Mouse (Mus musculus) liver, adult 2 months (tissue): ENCODE measurements around the gene Kif1a. TPM values are rescaled to one million over a fixed set of nuclear protein-coding genes. Genes with fewer than 3 reads are reported as not detected.

Experiments
- DNase-seq: peaks from one replicate; pipeline ENCODE4 v3.0.0-alpha.2; 2011; ENCODE audit warnings: low read depth, low spot score; ENCODE audit errors: extremely low read depth
- H3K27ac ChIP-seq: fragments of 200-500 bp; replicated peaks from 2 replicates; pipeline ENCODE4 v1.5.1; 2012; ENCODE audit warnings: low read depth, mild to moderate bottlenecking, control low read depth, inconsistent platforms, low read length; ENCODE audit not compliant: insufficient read depth
- H3K27me3 ChIP-seq: fragments of 200-500 bp; 2 replicates; pipeline ENCODE4 v1.6.1; 2012; ENCODE audit warnings: mild to moderate bottlenecking, moderate library complexity, low read length, inconsistent platforms; ENCODE audit not compliant: control insufficient read depth, insufficient read depth
- H3K36me3 ChIP-seq: fragments of 200-500 bp; 2 replicates; pipeline ENCODE4 v1.6.1; 2012; ENCODE audit warnings: low read length, inconsistent platforms; ENCODE audit not compliant: control insufficient read depth, insufficient read depth
- H3K4me1 ChIP-seq: fragments of 200-500 bp; 2 replicates; pipeline ENCODE4 v1.6.1; 2011; ENCODE audit warnings: low read length; ENCODE audit not compliant: control insufficient read depth, insufficient read depth
- H3K4me3 ChIP-seq: fragments of 200-500 bp; 2 replicates; pipeline ENCODE4 v1.5.1; 2011; ENCODE audit warnings: low read depth, mild to moderate bottlenecking, control low read depth, low read length, moderate library complexity; ENCODE audit not compliant: insufficient read depth
- H3K79me2 ChIP-seq: fragments of 200-500 bp; 2 replicates; pipeline ENCODE4 v1.6.1; 2012; ENCODE audit warnings: inconsistent platforms, mild to moderate bottlenecking, low read length, moderate library complexity; ENCODE audit not compliant: control insufficient read depth, insufficient read depth
- H3K9ac ChIP-seq: fragments of 200-500 bp; 2 replicates; pipeline ENCODE4 v1.6.1; 2012; ENCODE audit warnings: low read depth, mild to moderate bottlenecking, control low read depth, inconsistent platforms, low read length
- CTCF ChIP-seq: fragments of 200-500 bp; IDR thresholded peaks from 2 replicates; pipeline ENCODE4 v1.5.1; 2011; ENCODE audit warnings: low read depth, low read length, control low read depth
- POLR2A ChIP-seq: fragments of 200-500 bp; IDR thresholded peaks from 2 replicates; pipeline ENCODE4 v1.6.1; 2011; ENCODE audit warnings: low read length, control low read depth; ENCODE audit not compliant: insufficient read depth; ENCODE audit errors: extremely low read depth
- WGBS: fragments of 180-500 bp; shearing (Covaris S2); methylation state at CpG from one replicate; pipeline ENCODE4 v1.1.7; 2018; 5-methylcytosine and 5-hydroxymethylcytosine counted together
- polyA plus RNA-seq: library from polyadenylated mRNA; depleted of rRNA; stranded (reverse); fragments of >200 nt; gene quantifications from 2 replicates; pipeline ENCODE4 v1.2.3, GENCODE M21; 2012
- total RNA-seq: library from RNA; depleted of rRNA; stranded (reverse); fragments of >200 nt; gene quantifications from 2 replicates; pipeline ENCODE4 v1.2.3, GENCODE M21; 2014

The Kif1a gene
- total and polyA plus RNA-seq, 2 experiments, result 0.09 TPM

DNA sequence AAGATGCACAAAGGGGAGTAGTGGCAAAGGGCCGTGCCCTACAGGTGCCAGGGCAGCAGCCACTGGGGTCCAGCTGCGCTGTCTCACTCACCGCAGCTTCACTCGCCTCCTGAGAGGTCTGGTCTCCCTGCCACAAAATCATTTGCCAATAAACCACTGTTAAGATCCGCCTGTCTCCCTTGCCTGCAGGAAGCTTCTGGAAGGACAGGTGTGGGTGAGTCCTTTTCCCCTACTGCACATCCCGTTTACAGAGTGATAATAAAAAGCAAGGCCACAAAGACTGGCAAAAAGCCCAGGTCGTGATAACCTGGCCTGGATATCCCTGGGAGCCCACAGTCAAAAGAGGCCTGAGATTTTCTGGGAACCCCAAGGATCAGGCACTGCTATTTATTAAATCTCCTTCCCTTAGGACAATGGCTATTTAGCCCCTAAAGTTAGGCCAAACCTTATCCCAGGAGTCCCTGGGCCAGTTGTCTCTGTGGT lies 89.6 kb downstream of the Kif1a start:
- Histone ChIP-seq H3K4me1 (no peaks in the 10 kb centered on the region), H3K9ac (no peak overlapping the region), H3K4me3 (no peak overlapping the region), H3K36me3 (no peaks in the 10 kb centered on the region), H3K27me3 (no peaks in the 10 kb centered on the region), H3K79me2 (no peaks in the 10 kb centered on the region), H3K27ac (no peak overlapping the region)
- TF ChIP-seq CTCF (no peak), POLR2A (no peak)
- WGBS, result 67% methylated on average over 7 of the region's 7 CpGs
- no peak for DNase-seq

DNA sequence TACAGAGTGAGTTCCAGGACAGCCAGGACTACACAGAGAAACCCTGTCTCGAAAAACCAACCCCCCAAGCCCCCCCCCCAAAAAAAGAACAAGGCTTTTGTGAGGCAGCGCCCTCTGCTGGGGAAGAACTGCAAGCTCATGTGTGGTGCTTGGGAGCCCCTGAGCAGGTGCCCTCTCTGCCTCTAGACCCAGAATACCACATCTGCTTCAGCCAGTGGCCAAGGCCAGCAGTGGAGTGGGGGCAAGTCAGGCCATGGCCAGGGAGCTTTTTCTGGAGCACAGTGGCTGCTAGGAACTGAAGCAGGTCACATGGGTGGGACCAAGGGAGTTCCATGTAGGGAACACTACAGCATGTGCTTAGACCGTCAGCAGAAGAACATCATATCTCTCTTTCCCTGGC lies 91.0 kb downstream of the Kif1a start:
- TF ChIP-seq CTCF (peak; percentile 70), POLR2A (no peak)
- no peak overlapping the region for H3K4me3 ChIP-seq
- no peaks in the 10 kb centered on the region for H3K27me3 ChIP-seq
- H3K36me3 ChIP-seq, result no peaks in the 10 kb centered on the region
- 38% methylated on average over 3 of the region's 3 CpGs for WGBS
- H3K79me2 ChIP-seq, result no peaks in the 10 kb centered on the region
- H3K4me1 ChIP-seq, result no peaks in the 10 kb centered on the region
- no peak overlapping the region for H3K9ac ChIP-seq
- H3K27ac ChIP-seq, result no peak overlapping the region
- DNase-seq, result no peak

DNA sequence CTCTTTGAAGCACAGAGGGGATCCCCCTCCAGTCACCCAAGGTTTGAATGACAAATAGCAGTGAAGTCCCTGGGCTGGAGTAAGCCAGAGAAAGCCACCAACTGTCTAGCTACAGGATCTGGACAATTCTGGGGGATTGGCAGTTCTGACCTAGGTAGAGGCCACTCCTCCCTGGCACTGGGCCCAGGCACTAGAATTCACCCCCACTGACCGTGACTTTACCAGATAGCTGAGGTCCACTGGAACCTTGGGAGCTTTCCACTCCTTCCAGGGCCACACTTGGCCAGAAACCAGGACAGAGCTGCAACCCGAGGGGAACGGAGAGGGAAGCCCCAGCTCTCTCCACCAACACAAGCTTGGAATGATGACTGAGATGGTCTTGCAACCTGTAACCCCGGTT lies 92.6 kb downstream of the Kif1a start:
- DNase-seq, result no peak
- no peak overlapping the region for H3K4me3 ChIP-seq
- H3K36me3 ChIP-seq, result no peaks in the 10 kb centered on the region
- no peaks in the 10 kb centered on the region for H3K79me2 ChIP-seq
- TF ChIP-seq POLR2A (no peak), CTCF (no peak)
- 38% methylated on average over 4 of the region's 4 CpGs for WGBS
- H3K27ac ChIP-seq, result no peak overlapping the region
- H3K4me1 ChIP-seq, result no peaks in the 10 kb centered on the region
- H3K27me3 ChIP-seq, result no peaks in the 10 kb centered on the region
- no peak overlapping the region for H3K9ac ChIP-seq

DNA sequence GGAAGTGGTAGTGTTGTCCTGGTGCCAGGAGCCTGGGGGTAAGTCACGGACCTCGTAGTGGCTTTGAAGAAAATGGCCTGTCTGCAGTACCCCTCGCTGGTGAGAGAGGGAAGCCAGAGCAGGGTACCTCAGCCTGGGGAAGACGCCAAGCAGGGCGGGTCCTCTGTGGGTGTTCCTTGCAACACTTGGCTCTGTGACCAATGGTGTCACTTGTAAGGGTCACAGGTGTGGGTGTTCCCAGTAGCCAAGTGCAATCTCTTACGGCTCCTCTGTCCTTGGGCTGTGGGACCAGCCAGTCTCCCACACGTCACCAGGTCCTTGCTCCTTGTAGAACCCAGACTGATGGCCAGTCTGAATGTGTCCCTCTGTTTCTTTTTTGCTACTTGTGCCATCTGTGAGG lies 95.7 kb downstream of the Kif1a start, which contains the start of gene Aqp12:
TSS of gene Aqp12 (plus strand) at position 274 of the 400 bp plus-strand sequence.
- DNase-seq, result no peak
- Histone ChIP-seq H3K27me3 (no peaks in the 10 kb centered on the region), H3K4me3 (no peak within 1 kb of the TSS), H3K4me1 (no peaks in the 10 kb centered on the region), H3K9ac (no peak within 1 kb of the TSS), H3K36me3 (no peaks in the 10 kb centered on the region), H3K27ac (no peak within 1 kb of the TSS), H3K79me2 (no peaks in the 10 kb centered on the region)
- 74% methylated on average over 7 of the region's 7 CpGs for WGBS
- TF ChIP-seq CTCF (no peak), POLR2A (no peak)

DNA sequence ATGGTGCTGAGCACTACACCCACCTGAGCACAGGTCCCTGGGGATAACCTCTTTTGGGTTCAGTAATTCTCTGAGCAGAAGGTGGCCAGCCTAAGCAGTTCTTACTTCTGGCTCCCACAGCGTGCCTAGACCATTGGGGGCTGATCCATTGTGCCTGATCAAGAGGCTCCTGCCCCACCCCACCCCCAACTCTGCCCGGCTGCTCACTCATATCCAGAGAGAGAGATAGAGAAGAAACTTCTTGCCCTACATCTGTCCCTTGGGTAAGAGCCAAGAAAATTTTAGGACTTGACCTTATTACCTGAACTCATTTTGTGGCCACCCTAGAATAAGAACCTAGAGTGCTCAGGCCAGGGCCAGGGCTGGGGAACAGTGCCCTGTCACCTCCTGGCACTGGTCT lies 108.9 kb downstream of the Kif1a start:
- WGBS, result 85% methylated on average over 2 of the region's 2 CpGs
- TF ChIP-seq POLR2A (no peak), CTCF (no peak)
- no peak overlapping the region for H3K27ac ChIP-seq

DNA sequence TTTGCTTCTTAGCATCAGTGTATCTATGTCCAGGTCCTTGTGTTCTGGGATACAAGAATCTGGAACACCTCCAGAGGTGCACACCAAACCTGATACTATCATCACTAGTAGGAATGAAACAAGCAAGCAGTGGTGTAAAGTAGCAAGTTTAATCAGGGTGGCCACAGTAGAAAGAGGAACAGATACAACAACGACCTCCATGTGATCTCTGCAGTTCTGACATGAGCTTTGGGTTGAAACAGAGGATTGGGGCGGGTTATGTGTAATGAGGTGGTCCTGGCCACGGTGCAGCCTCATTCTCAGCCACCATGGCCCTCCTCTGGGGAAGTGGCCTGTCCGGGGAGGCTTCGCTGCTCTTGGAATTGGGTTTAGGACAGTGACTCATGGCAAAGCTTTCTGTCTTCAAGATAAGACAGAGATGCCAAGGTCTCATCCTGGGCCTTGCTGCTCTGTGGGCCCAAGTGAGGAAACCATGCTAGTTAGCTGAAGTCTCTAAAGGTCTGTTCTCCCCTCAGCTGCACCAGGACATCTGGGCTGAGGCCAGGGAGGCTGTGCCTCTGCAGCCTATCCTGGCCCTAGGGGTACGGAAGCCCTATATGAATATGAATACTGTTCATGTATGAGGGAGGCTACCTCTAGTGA lies 109.4 kb downstream of the Kif1a start:
- H3K36me3 ChIP-seq, result no peaks in the 10 kb centered on the region
- H3K4me1 ChIP-seq, result no peaks in the 10 kb centered on the region
- H3K27me3 ChIP-seq, result no peaks in the 10 kb centered on the region
- no peak overlapping the region for H3K4me3 ChIP-seq
- H3K27ac ChIP-seq, result no peak overlapping the region
- WGBS, result 83% methylated on average over 6 of the region's 6 CpGs
- no peak for DNase-seq
- H3K9ac ChIP-seq, result no peak overlapping the region
- TF ChIP-seq CTCF (no peak), POLR2A (no peak)
- H3K79me2 ChIP-seq, result no peaks in the 10 kb centered on the region

More for the DNA sequence above, 108.9 kb downstream of the Kif1a start:
- Histone ChIP-seq H3K79me2 (no peaks in the 10 kb centered on the region), H3K36me3 (no peaks in the 10 kb centered on the region), H3K27me3 (no peaks in the 10 kb centered on the region), H3K9ac (no peak overlapping the region), H3K4me3 (no peak overlapping the region), H3K4me1 (no peaks in the 10 kb centered on the region)
- no peak for DNase-seq
